Mouse (Mus musculus) G1E (cell line): Measurements from ENCODE around the gene Hist2h2aa2.

Experiments used
- CTCF ChIP-seq: IDR thresholded peaks from 2 replicates; pipeline ENCODE4 v1.5.1; 2012; ENCODE audit warnings: low read depth, low read length, inconsistent platforms, mixed read lengths
- GATA1 ChIP-seq: IDR thresholded peaks from 2 replicates; pipeline ENCODE4 v1.6.1; 2012; ENCODE audit warnings: borderline replicate concordance, low read length, inconsistent platforms, mixed read lengths
- POLR2AphosphoS5 ChIP-seq: IDR thresholded peaks from 2 replicates; pipeline ENCODE4 v1.6.1; 2012; ENCODE audit warnings: low read depth, low read length, inconsistent platforms; ENCODE audit not compliant: insufficient replicate concordance
- TAL1 ChIP-seq: conservative IDR thresholded peaks from 2 replicates; pipeline ENCODE4 v1.6.1; 2012; ENCODE audit warnings: low read depth, low read length, inconsistent platforms, mixed read lengths

DNA sequence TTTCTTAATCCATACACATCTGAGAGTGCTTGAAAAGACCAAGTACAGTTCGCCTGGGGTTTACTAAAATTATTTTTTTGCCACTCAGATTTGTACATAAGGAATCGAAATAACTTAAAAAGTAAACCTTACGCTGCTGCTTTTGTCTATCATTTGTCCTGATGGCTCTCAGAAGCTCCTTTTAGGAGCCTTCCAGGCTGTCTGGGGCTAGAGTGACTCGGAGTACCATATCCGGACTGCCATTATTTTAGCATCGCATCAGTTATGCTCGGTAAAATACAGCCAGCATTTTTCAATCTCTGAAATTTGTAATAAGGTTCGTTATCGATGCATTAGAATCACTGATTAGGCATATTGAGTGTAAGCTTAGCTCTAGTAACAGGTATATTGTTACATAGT lies 722 bp upstream of the Hist2h2aa2 start:
- TF ChIP-seq CTCF (no peak), TAL1 (no peak), GATA1 (no peak), POLR2AphosphoS5 (no peak)
